ENCODE assay signal across 26 mouse cellular contexts in the genomic region with DNA sequence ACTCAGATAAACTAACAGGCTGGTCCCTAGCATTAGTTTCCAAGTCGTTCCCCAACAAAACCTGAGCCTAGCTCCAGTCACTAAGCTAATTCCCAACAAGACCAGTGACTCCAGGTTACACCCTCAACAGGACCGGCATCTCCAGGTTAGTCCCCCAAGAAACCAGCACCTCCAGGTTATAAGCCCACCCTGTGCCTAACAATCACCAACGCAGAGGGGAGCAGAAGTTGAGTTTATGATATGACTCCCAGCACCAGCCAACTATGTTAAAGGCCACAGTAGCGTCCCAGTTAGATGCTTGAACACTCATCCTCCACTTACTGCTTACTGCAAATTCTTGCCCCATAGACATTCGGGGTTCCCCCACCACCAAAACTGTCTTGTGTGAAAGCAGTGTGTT. TPM values are rescaled to one million over a fixed set of nuclear protein-coding genes. Genes with fewer than 3 reads are reported as not detected.
DNase-seq lines count a peak whose midpoint lies in the region; ATAC-seq and TF ChIP-seq lines count a peak whose summit lies in the region.
"Had no signal": no experiment of that assay in that cellular context is flagged by ENCODE, and none has a peak within 500 bp of the region (broad histone marks: within the 10 kb centered on the region; RNA-seq: fewer than 3 reads in every experiment).

No protein-coding gene starts in this region.

- no peak overlapping the region for H3K27ac ChIP-seq in heart, adult 2 months
- H3K27ac ChIP-seq in liver, embryonic 12.5 days = 0 out of 2 replicates have a peak overlapping the region, but pooled peaks have one; percentile 36
- no peak overlapping the region for H3K27ac ChIP-seq in liver, embryonic 11.5 days (ENCODE audit: low read depth, low read length)
- peak overlapping the region; percentile 75 for H3K27ac ChIP-seq in embryonic facial prominence, embryonic 12.5 days
- 0 out of 2 replicates have a peak overlapping the region, but pooled peaks have one; percentile 48 for H3K27ac ChIP-seq in limb, embryonic 13.5 days
- H3K27ac ChIP-seq: embryonic facial prominence, embryonic 15.5 days; forebrain, embryonic 12.5 days; forebrain, embryonic 15.5 days; heart, embryonic 13.5 days; hindbrain, embryonic 12.5 days had no signal

- H3K79me2 ChIP-seq in heart, adult 2 months (replicated peaks; ENCODE audit: control insufficient read depth, insufficient read depth, low read length) = no peaks in the 10 kb centered on the region

- H3K4me1 ChIP-seq in heart, adult 2 months (ENCODE audit: control insufficient read depth, insufficient read depth, low read length) = no peaks in the 10 kb centered on the region
- peaks cover 48% of the 10 kb centered on the region for H3K4me1 ChIP-seq in liver, embryonic 12.5 days
- H3K4me1 ChIP-seq in liver, embryonic 11.5 days (replicated peaks; ENCODE audit: control insufficient read depth, insufficient read depth, low read length) = peaks cover 15% of the 10 kb centered on the region
- peaks cover 4% of the 10 kb centered on the region; the same call in 1 of the 2 replicates for H3K4me1 ChIP-seq in embryonic facial prominence, embryonic 12.5 days
- H3K4me1 ChIP-seq in limb, embryonic 13.5 days = peaks cover 11% of the 10 kb centered on the region
- H3K4me1 ChIP-seq: embryonic facial prominence, embryonic 15.5 days; forebrain, embryonic 12.5 days; forebrain, embryonic 15.5 days; hindbrain, embryonic 12.5 days had no signal

- TF ChIP-seq EP300 in heart, adult 2 months (IDR thresholded peaks at IDR 0.05; ENCODE audit: insufficient read depth, low read depth, low read length) = no peak

- TF ChIP-seq CTCF in heart, adult 2 months (IDR thresholded peaks at IDR 0.05) = no peak

- no peak overlapping the region for H3K4me3 ChIP-seq in heart, adult 2 months
- no peak overlapping the region for H3K4me3 ChIP-seq in liver, embryonic 12.5 days
- no peak overlapping the region for H3K4me3 ChIP-seq in liver, embryonic 11.5 days (ENCODE audit: low read depth, low read length)
- H3K4me3 ChIP-seq in embryonic facial prominence, embryonic 12.5 days = no peak overlapping the region
- no peak overlapping the region for H3K4me3 ChIP-seq in limb, embryonic 13.5 days
- H3K4me3 ChIP-seq: embryonic facial prominence, embryonic 15.5 days; erythroblast, embryonic 14.5 days; forebrain, embryonic 12.5 days; forebrain, embryonic 15.5 days; heart, embryonic 13.5 days; hindbrain, embryonic 12.5 days had no signal

- H3K27me3 ChIP-seq in heart, adult 2 months (ENCODE audit: control insufficient read depth, insufficient read depth, low read length) = no peaks in the 10 kb centered on the region
- H3K27me3 ChIP-seq in liver, embryonic 12.5 days (replicated peaks) = no peaks in the 10 kb centered on the region
- H3K27me3 ChIP-seq in liver, embryonic 11.5 days (replicated peaks; ENCODE audit: control insufficient read depth, insufficient read depth, low read length) = no peaks in the 10 kb centered on the region
- H3K27me3 ChIP-seq in embryonic facial prominence, embryonic 12.5 days = no peaks in the 10 kb centered on the region
- no peaks in the 10 kb centered on the region for H3K27me3 ChIP-seq in limb, embryonic 13.5 days
- H3K27me3 ChIP-seq: embryonic facial prominence, embryonic 15.5 days; forebrain, embryonic 12.5 days; forebrain, embryonic 15.5 days; heart, embryonic 13.5 days; hindbrain, embryonic 12.5 days; Patski had no signal

- peak; percentile 61 for DNase-seq in heart, adult 11 months
- no peak for DNase-seq in heart, adult 2 months
- DNase-seq in liver, embryonic 11.5 days (ENCODE audit: low spot score) = no peak
- no peak for DNase-seq in thymus, postnatal 10 days (ENCODE audit: low spot score in 2 of 2)
- no peak for DNase-seq in adrenal gland, postnatal 36 days
- DNase-seq: adrenal gland, postnatal 10 days; cerebellum, adult 11 months; cerebellum, adult 2 months; cerebellum, adult 9-11 months; cerebellum, postnatal 25 days; gastrocnemius, postnatal 10 days; gastrocnemius, postnatal 36 days had no signal

- H3K4me2 ChIP-seq in liver, embryonic 12.5 days = no peak overlapping the region
- H3K4me2 ChIP-seq in liver, embryonic 11.5 days = no peak overlapping the region
- H3K4me2 ChIP-seq in embryonic facial prominence, embryonic 12.5 days (replicated peaks) = no peak overlapping the region
- H3K4me2 ChIP-seq in limb, embryonic 13.5 days (replicated peaks) = no peak overlapping the region
- H3K4me2 ChIP-seq: embryonic facial prominence, embryonic 15.5 days; forebrain, embryonic 12.5 days; forebrain, embryonic 15.5 days; hindbrain, embryonic 12.5 days had no signal

- H3K9ac ChIP-seq in heart, adult 2 months (ENCODE audit: low read depth, low read length) = no peak overlapping the region
- H3K9ac ChIP-seq in liver, embryonic 12.5 days = no peak overlapping the region
- no peak overlapping the region for H3K9ac ChIP-seq in liver, embryonic 11.5 days (ENCODE audit: low read depth, low read length)
- no peak overlapping the region for H3K9ac ChIP-seq in embryonic facial prominence, embryonic 12.5 days
- H3K9ac ChIP-seq in limb, embryonic 13.5 days = no peak overlapping the region
- H3K9ac ChIP-seq: embryonic facial prominence, embryonic 15.5 days; forebrain, embryonic 12.5 days; forebrain, embryonic 15.5 days; heart, embryonic 13.5 days; hindbrain, embryonic 12.5 days had no signal

- 0 out of 2 replicates have a peak, but pooled peaks cover 8% of the 10 kb centered on the region for H3K9me3 ChIP-seq in liver, embryonic 12.5 days (replicated peaks)
- H3K9me3 ChIP-seq in liver, embryonic 11.5 days (ENCODE audit: control insufficient read depth, low read length) = peaks cover 4% of the 10 kb centered on the region
- no peaks in the 10 kb centered on the region for H3K9me3 ChIP-seq in embryonic facial prominence, embryonic 12.5 days
- peaks cover 8% of the 10 kb centered on the region; the same call in 1 of the 2 replicates for H3K9me3 ChIP-seq in limb, embryonic 13.5 days
- H3K9me3 ChIP-seq: embryonic facial prominence, embryonic 15.5 days; forebrain, embryonic 12.5 days; forebrain, embryonic 15.5 days; hindbrain, embryonic 12.5 days had no signal

- 84% methylated on average over 5 of the region's 5 CpGs for WGBS in heart, adult 2 months
- 81% methylated on average over 5 of the region's 5 CpGs for WGBS in liver, embryonic 12.5 days (ENCODE audit: insufficient replicate concordance)
- 87% methylated on average over 5 of the region's 5 CpGs for WGBS in liver, embryonic 11.5 days
- WGBS in embryonic facial prominence, embryonic 12.5 days = 86% methylated on average over 5 of the region's 5 CpGs
- WGBS in limb, embryonic 13.5 days = 78% methylated on average over 5 of the region's 5 CpGs

- ATAC-seq in liver, embryonic 12.5 days = no peak
- ATAC-seq in liver, embryonic 11.5 days (replicated peaks; ENCODE audit: low FRiP score) = no peak
- ATAC-seq in embryonic facial prominence, embryonic 12.5 days (ENCODE audit: insufficient number of reproducible peaks, insufficient read depth, low FRiP score, low TSS enrichment) = no peak
- ATAC-seq in limb, embryonic 13.5 days (ENCODE audit: low FRiP score, low read depth) = no peak
- ATAC-seq: forebrain, embryonic 15.5 days; hindbrain, embryonic 16.5 days; inflammation-experienced regulatory T-cells, adult 6 months; intestine, embryonic 16.5 days; Patski had no signal

- intact Hi-C loops in heart, adult 2 months (cut with DNase I) = no loop called here

- H3K36me3 ChIP-seq in heart, adult 2 months (ENCODE audit: control insufficient read depth, insufficient read depth, low read length) = no peaks in the 10 kb centered on the region
- H3K36me3 ChIP-seq in liver, embryonic 12.5 days = no peaks in the 10 kb centered on the region; the same call in 1 of the 2 replicates
- no peaks in the 10 kb centered on the region for H3K36me3 ChIP-seq in liver, embryonic 11.5 days (ENCODE audit: control insufficient read depth, insufficient read depth, low read length)
- H3K36me3 ChIP-seq in embryonic facial prominence, embryonic 12.5 days = no peaks in the 10 kb centered on the region
- H3K36me3 ChIP-seq in limb, embryonic 13.5 days = no peaks in the 10 kb centered on the region
- H3K36me3 ChIP-seq: embryonic facial prominence, embryonic 15.5 days; forebrain, embryonic 12.5 days; forebrain, embryonic 15.5 days; G1E; heart, embryonic 13.5 days; hindbrain, embryonic 12.5 days had no signal

- no peak for TF ChIP-seq POLR2A in heart, adult 2 months (IDR thresholded peaks at IDR 0.05; ENCODE audit: insufficient read depth, low read depth, low read length)

RNA-seq across cellular contexts. Expression of a gene that starts 27.9 kb away (rescaled TPM):
- 10 to 100 TPM; 47.8 to 51.1 TPM for total RNA-seq in heart, adult 2 months (2021)
- polyA plus RNA-seq in heart, adult 2 months (2012; rRNA removed) = 20.4 and 35.6 TPM in 2 replicates
- polyA plus RNA-seq in liver, embryonic 12.5 days (2016; fragmentation: Nextera tagmentation; extraction: Ambion mirVana) = 235 and 237 TPM in 2 replicates
- polyA plus RNA-seq in liver, embryonic 11.5 days (2014; fragmentation: Nextera tagmentation; extraction: Ambion mirVana) = 272 and 278 TPM in 2 replicates
- polyA plus RNA-seq in embryonic facial prominence, embryonic 12.5 days (2016; fragmentation: Nextera tagmentation; extraction: Ambion mirVana) = 247 TPM in 2 replicates
- 230 and 237 TPM in 2 replicates for polyA plus RNA-seq in limb, embryonic 13.5 days (2015; fragmentation: Nextera tagmentation; extraction: Ambion mirVana)
- total RNA-seq in adrenal gland, postnatal 36 days (2021) = 10 to 100 TPM; 55.9 to 56.4 TPM

Comparison
In these comparisons a context has a peak if more than half of its experiments do, and no peak if none do; other contexts are left out.
1. H3K27ac ChIP-seq: peak in liver, embryonic 12.5 days (single experiment), embryonic facial prominence, embryonic 12.5 days (single experiment) and limb, embryonic 13.5 days (single experiment); none in heart, adult 2 months (single experiment) and liver, embryonic 11.5 days (single experiment).